Mouse (Mus musculus) telencephalon, adult 2 months (tissue): ENCODE data around the gene Gm20498.

Experiments used
- DNase-seq: peaks from one replicate; pipeline ENCODE4 v3.0.0-alpha.2; 2011; ENCODE audit warnings: low read depth, low spot score

Gm20498 gene

DNA sequence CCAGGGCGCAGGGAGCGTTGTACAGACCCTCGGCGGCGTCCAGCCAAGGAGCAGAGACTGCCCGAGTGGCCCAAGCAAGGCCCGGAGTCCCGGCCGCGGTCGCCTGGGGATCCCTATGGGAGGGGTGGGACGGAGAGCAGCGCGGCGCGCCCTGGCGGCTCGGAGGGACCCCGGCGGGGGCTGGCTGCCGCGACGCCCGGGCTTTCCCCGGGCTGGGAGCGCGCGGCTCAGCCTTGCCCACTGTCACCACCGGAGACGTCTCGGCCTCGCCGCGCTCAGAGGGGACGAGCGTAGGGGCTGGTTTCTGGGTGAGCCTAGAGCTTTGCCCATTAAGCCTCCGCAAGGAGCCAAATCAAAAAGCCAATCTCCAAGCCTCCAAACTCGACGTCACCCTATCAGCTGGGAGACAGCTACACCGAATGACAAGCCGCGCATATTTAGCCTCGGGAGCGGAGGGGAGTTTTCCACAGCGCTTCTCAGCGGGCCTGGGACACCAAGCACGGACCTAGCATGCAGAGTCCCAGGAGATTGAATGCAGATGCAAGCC is 199.8 kb downstream of the Gm20498 start, which contains the start of gene Slc8a3:
Gene Slc8a3 (minus strand): TSS at position 306 of the 547 bp plus-strand sequence.
- DNase-seq: peak; percentile 79

DNA sequence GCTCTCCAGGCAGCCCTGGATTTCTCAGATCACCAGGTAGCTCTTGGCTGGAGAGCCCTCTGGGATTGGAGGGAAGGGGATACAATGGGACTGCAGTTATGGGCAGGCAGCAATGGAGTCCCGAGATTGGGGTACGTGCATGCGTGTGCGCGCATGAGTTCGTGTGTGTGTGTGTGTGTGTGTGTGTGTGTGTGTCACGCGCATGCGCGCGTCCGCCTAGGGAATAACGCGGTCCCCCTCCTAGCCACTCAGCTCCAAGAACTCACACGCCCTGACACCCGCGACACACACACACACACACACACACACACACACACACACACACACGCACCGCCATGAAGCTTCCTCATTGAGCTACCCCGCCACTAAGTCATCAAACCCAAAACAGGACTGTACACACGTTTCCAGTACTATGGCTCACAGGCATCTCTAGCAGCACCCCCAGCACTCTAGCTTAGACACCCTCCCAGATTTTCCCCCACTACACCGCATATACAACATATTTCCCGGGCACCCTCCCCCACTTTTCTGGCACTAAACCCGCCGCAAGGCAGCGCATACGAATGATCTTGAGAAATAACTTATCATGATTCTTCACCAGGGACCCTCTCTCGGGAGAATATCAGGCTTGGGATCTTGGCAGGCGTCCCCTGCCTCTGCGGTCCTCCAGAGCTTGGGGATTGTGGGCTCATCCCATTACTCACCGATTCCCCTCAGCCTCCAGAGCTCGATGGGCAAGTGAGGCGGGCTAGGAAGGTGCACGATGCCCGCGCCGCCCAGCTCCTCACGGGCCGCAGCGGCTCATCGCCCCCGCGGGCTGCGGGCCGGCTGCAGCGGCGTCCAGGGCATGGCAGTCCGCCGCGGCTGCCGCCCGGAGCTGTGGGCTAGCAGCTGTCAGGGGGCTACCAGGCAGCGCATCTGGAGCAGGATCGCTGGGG is 200.5 kb downstream of the Gm20498 start:
- peak; percentile 80 for DNase-seq

DNA sequence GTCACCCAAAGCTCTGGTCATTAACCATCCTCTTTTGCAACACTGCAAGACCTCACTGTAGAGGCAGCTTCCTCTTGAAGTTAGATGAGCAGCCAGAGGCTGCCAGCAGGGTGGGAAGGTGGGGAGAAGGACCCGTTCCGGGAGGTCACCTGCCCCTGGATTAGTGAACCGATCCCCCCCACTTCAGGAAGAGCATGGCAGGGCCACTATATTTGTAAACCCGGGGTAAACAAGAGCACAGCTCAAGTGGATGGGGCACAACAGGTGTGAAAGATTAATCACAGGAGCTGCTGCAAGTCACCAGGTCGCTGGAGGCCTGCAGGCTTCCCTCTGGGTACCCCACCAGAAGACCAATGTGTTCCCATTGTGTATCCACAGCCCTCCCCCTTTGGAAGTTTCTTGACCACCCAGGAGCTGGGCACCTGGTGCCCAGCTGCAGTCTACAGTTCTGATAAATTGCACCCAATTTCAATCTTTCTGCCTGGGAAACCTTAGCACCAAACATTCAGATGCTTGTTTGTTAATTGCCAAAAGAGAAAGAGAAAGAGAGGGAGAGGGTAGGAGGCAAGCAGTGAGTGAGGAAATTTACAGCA is 201.6 kb downstream of the Gm20498 start:
- no peak for DNase-seq

DNA sequence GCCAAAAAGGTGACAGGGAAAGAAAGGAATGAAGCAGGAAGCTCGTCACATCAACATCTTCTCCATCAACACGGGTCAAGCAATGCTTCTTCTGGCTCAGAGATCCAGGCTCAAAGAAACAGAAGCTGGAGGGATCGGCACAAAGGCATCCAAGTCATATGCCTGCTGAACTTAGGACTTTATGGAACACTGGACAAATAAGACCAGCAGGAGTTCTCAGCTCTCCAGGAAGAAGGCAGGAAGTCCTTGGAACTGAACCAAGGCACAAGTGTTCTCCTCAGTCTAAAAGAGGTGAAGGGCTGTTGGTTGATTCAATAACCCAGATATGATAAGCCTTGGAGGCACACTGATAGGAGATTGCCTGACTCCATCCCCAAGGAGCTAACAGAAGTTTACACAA is 207.7 kb downstream of the Gm20498 start:
- no peak for DNase-seq

DNA sequence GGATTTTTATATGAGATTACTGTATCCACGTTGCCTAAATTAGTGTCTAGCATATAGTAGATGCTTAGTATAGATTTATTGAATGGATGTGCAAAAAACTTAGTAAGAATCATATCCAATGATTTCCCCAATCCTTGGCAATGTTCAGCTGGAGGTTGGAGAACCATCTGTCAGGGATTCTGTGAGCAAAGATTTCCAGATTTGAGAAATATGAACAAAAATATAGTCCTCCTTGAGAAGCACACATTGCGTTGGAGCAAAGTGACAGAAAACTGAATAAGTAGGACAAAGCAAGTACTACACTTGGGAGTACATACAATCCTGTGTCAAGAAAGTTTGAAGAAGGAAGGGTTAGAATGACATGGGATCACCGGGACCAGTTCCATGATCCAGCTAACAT is 208.6 kb downstream of the Gm20498 start:
- DNase-seq: peak; percentile 80

DNA sequence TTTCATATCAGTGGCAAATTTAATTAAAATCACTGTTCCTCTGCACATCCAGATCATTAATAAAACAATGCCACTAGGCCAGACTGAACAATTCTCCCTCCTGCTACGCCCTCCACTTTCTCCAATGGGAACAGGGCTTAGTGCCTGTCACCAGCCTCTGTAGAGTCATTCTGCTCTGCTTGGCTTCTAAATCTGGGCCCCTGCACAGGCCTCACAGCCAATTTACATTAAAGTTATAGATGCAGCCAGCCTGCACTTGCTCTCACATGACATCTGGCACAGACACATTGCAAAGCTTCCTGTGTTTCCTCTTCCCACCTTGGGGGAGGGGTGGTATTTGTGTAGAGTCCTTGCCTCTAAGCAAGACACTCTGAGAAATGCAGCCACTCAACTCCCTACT is 211.7 kb downstream of the Gm20498 start:
- DNase-seq: no peak

DNA sequence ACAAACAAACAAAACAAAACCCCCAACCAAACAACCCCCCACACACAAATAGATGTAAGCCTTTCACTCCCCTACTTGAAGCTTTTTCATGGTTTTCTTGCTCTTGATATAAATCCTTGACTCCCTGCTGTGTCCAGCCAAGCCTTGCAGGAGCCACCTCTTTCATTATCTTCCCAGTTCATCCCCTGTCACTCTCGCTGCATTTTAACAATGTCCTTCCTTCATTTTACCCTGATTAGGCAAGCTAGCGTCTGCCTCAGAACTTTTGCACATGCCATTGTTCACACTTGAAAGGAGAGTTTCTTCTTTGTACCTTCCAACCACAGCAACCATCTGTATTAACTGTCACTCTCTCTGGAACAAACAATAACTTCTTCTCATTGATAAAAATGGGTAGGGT is 214.9 kb downstream of the Gm20498 start:
- DNase-seq: no peak

DNA sequence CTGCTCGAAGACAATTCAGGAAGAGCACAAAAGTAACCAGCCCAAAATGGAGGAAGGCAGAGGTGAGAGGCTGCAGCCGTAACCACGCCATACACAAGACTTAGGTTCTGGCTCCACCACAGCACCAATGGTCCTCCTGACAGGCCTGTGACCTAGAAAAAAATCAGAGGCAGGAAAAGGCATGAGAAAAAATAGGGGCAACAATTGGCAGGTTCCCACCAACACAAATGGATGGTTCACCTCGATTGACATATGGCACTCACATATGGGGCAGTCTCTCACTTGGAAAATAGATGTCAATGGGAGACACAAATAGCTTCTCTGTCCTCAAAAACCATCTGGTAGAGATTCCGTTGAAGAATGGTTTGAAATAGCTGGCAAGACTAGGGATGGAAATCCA is 216.8 kb downstream of the Gm20498 start:
- DNase-seq: peak; percentile 41
